In the genomic region with DNA sequence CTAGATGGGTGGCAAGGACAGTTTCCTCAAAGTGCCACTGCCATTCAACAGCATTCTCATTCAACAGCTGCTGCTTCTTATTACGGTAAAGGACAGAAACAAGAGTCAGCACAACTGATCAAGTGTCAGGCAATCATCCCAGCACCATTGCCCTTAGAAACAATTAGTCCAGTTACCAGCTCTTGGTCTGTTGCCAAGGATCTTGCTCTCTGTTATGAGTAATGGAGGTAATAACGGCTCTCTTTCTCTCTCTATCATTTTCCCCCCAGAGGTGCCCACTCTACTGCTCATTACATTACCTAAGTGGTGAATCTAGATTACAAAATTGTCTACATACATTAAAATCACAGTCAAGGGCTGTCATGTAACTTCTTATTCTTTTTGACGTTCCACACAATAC, we compare ENCODE assay signal across 26 mouse cellular contexts.
DNase-seq lines count a peak whose midpoint lies in the region; ATAC-seq lines count a peak whose summit lies in the region.
"Had no signal": no experiment of that assay in that cellular context is flagged by ENCODE, and none has a peak within 500 bp of the region (broad histone marks: within the 10 kb centered on the region; RNA-seq: fewer than 3 reads in every experiment).

No protein-coding gene starts in this region.

- H3K36me3 ChIP-seq in embryonic facial prominence, embryonic 14.5 days (ENCODE audit: control insufficient read depth, insufficient read depth, low read length) = no peaks in the 10 kb centered on the region
- H3K36me3 ChIP-seq in embryonic facial prominence, embryonic 10.5 days (replicated peaks) = no peaks in the 10 kb centered on the region
- H3K36me3 ChIP-seq in hindbrain, embryonic 16.5 days (ENCODE audit: control insufficient read depth, insufficient read depth, low read length) = no peaks in the 10 kb centered on the region
- no peaks in the 10 kb centered on the region for H3K36me3 ChIP-seq in hindbrain, embryonic 14.5 days (replicated peaks; ENCODE audit: control insufficient read depth, insufficient read depth)
- no peaks in the 10 kb centered on the region for H3K36me3 ChIP-seq in neural tube, embryonic 14.5 days (ENCODE audit: control insufficient read depth, insufficient read depth, low read length)
- no peaks in the 10 kb centered on the region for H3K36me3 ChIP-seq in liver, embryonic 12.5 days
- H3K36me3 ChIP-seq: forebrain, embryonic 15.5 days; G1E; heart, embryonic 13.5 days; hindbrain, embryonic 15.5 days; intestine, embryonic 15.5 days; limb, embryonic 15.5 days had no signal

- peak; percentile 12 for DNase-seq in embryonic facial prominence, embryonic 14.5 days (ENCODE audit: low spot score)
- no peak for DNase-seq in embryonic facial prominence, embryonic 10.5 days (ENCODE audit: low spot score)
- DNase-seq in hindbrain, embryonic 14.5 days (ENCODE audit: low spot score) = no peak
- DNase-seq in neural tube, embryonic 10.5 days (ENCODE audit: extremely low spot score, low spot score) = no peak
- DNase-seq: adrenal gland, postnatal 14 days; cerebellum, adult 11-12 months; cerebellum, postnatal 14 days; gastrocnemius, postnatal 36 days; heart, adult 2 months; heart, postnatal 10 days; kidney, adult 2 months; kidney, postnatal 4 days; lung, adult 2 months; lung, postnatal 10 days; thymus, postnatal 4 days had no signal

- H3K9ac ChIP-seq in embryonic facial prominence, embryonic 14.5 days (ENCODE audit: low read depth, low read length) = no peak overlapping the region
- no peak overlapping the region for H3K9ac ChIP-seq in hindbrain, embryonic 16.5 days (ENCODE audit: low read depth, low read length)
- no peak overlapping the region for H3K9ac ChIP-seq in hindbrain, embryonic 14.5 days
- no peak overlapping the region for H3K9ac ChIP-seq in neural tube, embryonic 14.5 days (replicated peaks; ENCODE audit: low read depth, low read length)
- H3K9ac ChIP-seq in liver, embryonic 12.5 days = no peak overlapping the region
- H3K9ac ChIP-seq: forebrain, embryonic 15.5 days; heart, embryonic 13.5 days; hindbrain, embryonic 15.5 days; intestine, embryonic 15.5 days; limb, embryonic 15.5 days; liver, embryonic 14.5 days had no signal

- H3K4me1 ChIP-seq in embryonic facial prominence, embryonic 14.5 days (ENCODE audit: control insufficient read depth, insufficient read depth, low read length) = no peaks in the 10 kb centered on the region
- no peaks in the 10 kb centered on the region for H3K4me1 ChIP-seq in embryonic facial prominence, embryonic 10.5 days
- H3K4me1 ChIP-seq in hindbrain, embryonic 16.5 days (ENCODE audit: control insufficient read depth, insufficient read depth, low read depth, low read length) = no peaks in the 10 kb centered on the region
- H3K4me1 ChIP-seq in hindbrain, embryonic 14.5 days (replicated peaks; ENCODE audit: control insufficient read depth, insufficient read depth, low read length) = no peaks in the 10 kb centered on the region
- no peaks in the 10 kb centered on the region for H3K4me1 ChIP-seq in neural tube, embryonic 14.5 days (ENCODE audit: control insufficient read depth, insufficient read depth, low read length)
- no peaks in the 10 kb centered on the region for H3K4me1 ChIP-seq in liver, embryonic 12.5 days
- H3K4me1 ChIP-seq: forebrain, embryonic 15.5 days; heart, embryonic 13.5 days; hindbrain, embryonic 15.5 days; intestine, embryonic 15.5 days; limb, embryonic 15.5 days had no signal

- H3K4me2 ChIP-seq in embryonic facial prominence, embryonic 14.5 days (ENCODE audit: low read depth, low read length) = no peak overlapping the region
- H3K4me2 ChIP-seq in hindbrain, embryonic 16.5 days (ENCODE audit: low read length) = no peak overlapping the region
- H3K4me2 ChIP-seq in hindbrain, embryonic 14.5 days (replicated peaks) = no peak overlapping the region
- H3K4me2 ChIP-seq in neural tube, embryonic 14.5 days (ENCODE audit: low read depth, low read length) = no peak overlapping the region
- H3K4me2 ChIP-seq in liver, embryonic 12.5 days = no peak overlapping the region
- H3K4me2 ChIP-seq: forebrain, embryonic 15.5 days; heart, embryonic 13.5 days; hindbrain, embryonic 15.5 days; intestine, embryonic 15.5 days; limb, embryonic 15.5 days had no signal

- H3K9me3 ChIP-seq in embryonic facial prominence, embryonic 14.5 days (ENCODE audit: control insufficient read depth, low read length) = no peaks in the 10 kb centered on the region
- no peaks in the 10 kb centered on the region for H3K9me3 ChIP-seq in embryonic facial prominence, embryonic 10.5 days
- no peaks in the 10 kb centered on the region for H3K9me3 ChIP-seq in hindbrain, embryonic 16.5 days (ENCODE audit: control insufficient read depth, low read length)
- H3K9me3 ChIP-seq in hindbrain, embryonic 14.5 days (ENCODE audit: control insufficient read depth, low read length) = no peaks in the 10 kb centered on the region
- H3K9me3 ChIP-seq in neural tube, embryonic 14.5 days (ENCODE audit: control insufficient read depth, low read length) = no peaks in the 10 kb centered on the region
- H3K9me3 ChIP-seq in liver, embryonic 12.5 days (replicated peaks) = no peaks in the 10 kb centered on the region
- H3K9me3 ChIP-seq: forebrain, embryonic 15.5 days; G1E; heart, embryonic 13.5 days; hindbrain, embryonic 15.5 days; intestine, embryonic 15.5 days; limb, embryonic 15.5 days had no signal

- ATAC-seq in embryonic facial prominence, embryonic 14.5 days (ENCODE audit: low read depth) = no peak
- ATAC-seq in hindbrain, embryonic 16.5 days = peak; percentile 27; the same call in 1 of the 2 replicates
- no peak for ATAC-seq in hindbrain, embryonic 14.5 days (ENCODE audit: low FRiP score)
- ATAC-seq in neural tube, embryonic 14.5 days (ENCODE audit: low read depth) = peak; percentile 58; the same call in 1 of the 2 replicates
- ATAC-seq in liver, embryonic 12.5 days = no peak
- ATAC-seq: forebrain, embryonic 15.5 days; intestine, embryonic 15.5 days had no signal

- H3K4me3 ChIP-seq in embryonic facial prominence, embryonic 14.5 days (ENCODE audit: low read depth, low read length) = no peak overlapping the region
- H3K4me3 ChIP-seq in embryonic facial prominence, embryonic 10.5 days = no peak overlapping the region
- no peak overlapping the region for H3K4me3 ChIP-seq in hindbrain, embryonic 16.5 days (ENCODE audit: low read length)
- no peak overlapping the region for H3K4me3 ChIP-seq in hindbrain, embryonic 14.5 days (replicated peaks; ENCODE audit: low read length)
- H3K4me3 ChIP-seq in neural tube, embryonic 14.5 days (ENCODE audit: low read depth, low read length) = no peak overlapping the region
- H3K4me3 ChIP-seq in liver, embryonic 12.5 days = no peak overlapping the region
- H3K4me3 ChIP-seq: forebrain, embryonic 15.5 days; heart, adult 2 months; heart, embryonic 13.5 days; hindbrain, embryonic 15.5 days; intestine, embryonic 15.5 days; limb, embryonic 15.5 days had no signal

- H3K27ac ChIP-seq in embryonic facial prominence, embryonic 14.5 days (replicated peaks; ENCODE audit: low read depth, low read length) = no peak overlapping the region
- H3K27ac ChIP-seq in embryonic facial prominence, embryonic 10.5 days (replicated peaks) = no peak overlapping the region
- H3K27ac ChIP-seq in hindbrain, embryonic 16.5 days (ENCODE audit: low read depth, low read length) = no peak overlapping the region
- H3K27ac ChIP-seq in hindbrain, embryonic 14.5 days = no peak overlapping the region
- no peak overlapping the region for H3K27ac ChIP-seq in neural tube, embryonic 14.5 days (ENCODE audit: low read depth, low read length)
- H3K27ac ChIP-seq in liver, embryonic 12.5 days = no peak overlapping the region
- H3K27ac ChIP-seq: forebrain, embryonic 15.5 days; heart, adult 2 months; heart, embryonic 13.5 days; hindbrain, embryonic 15.5 days; intestine, embryonic 15.5 days; limb, embryonic 15.5 days; liver, embryonic 14.5 days; macrophage had no signal

- WGBS in embryonic facial prominence, embryonic 14.5 days = 47% methylated on average over 3 of the region's 3 CpGs
- WGBS in embryonic facial prominence, embryonic 10.5 days = 80% methylated on average over 3 of the region's 3 CpGs
- 50% methylated on average over 3 of the region's 3 CpGs for WGBS in hindbrain, embryonic 16.5 days
- WGBS in hindbrain, embryonic 14.5 days = 49% methylated on average over 3 of the region's 3 CpGs
- WGBS in neural tube, embryonic 14.5 days = 58% methylated on average over 3 of the region's 3 CpGs
- 66% methylated on average over 3 of the region's 3 CpGs for WGBS in liver, embryonic 12.5 days (ENCODE audit: insufficient replicate concordance)

- no peaks in the 10 kb centered on the region for H3K27me3 ChIP-seq in embryonic facial prominence, embryonic 14.5 days (replicated peaks; ENCODE audit: control insufficient read depth, insufficient read depth, low read length)
- H3K27me3 ChIP-seq in embryonic facial prominence, embryonic 10.5 days (replicated peaks; ENCODE audit: low read depth, poor library complexity, severe bottlenecking) = no peaks in the 10 kb centered on the region
- no peaks in the 10 kb centered on the region for H3K27me3 ChIP-seq in hindbrain, embryonic 16.5 days (replicated peaks; ENCODE audit: control insufficient read depth, insufficient read depth, low read length)
- no peaks in the 10 kb centered on the region for H3K27me3 ChIP-seq in hindbrain, embryonic 14.5 days (ENCODE audit: control insufficient read depth, insufficient read depth, low read length)
- H3K27me3 ChIP-seq in neural tube, embryonic 14.5 days (ENCODE audit: control insufficient read depth, insufficient read depth, low read length) = no peaks in the 10 kb centered on the region
- H3K27me3 ChIP-seq in liver, embryonic 12.5 days (replicated peaks) = no peaks in the 10 kb centered on the region
- H3K27me3 ChIP-seq: forebrain, embryonic 15.5 days; heart, embryonic 13.5 days; hindbrain, embryonic 15.5 days; intestine, embryonic 15.5 days; limb, embryonic 15.5 days had no signal

Comparison
In these comparisons a context has a peak if more than half of its experiments do, and no peak if none do; other contexts are left out.
1. ATAC-seq: peak in hindbrain, embryonic 16.5 days (single experiment) and neural tube, embryonic 14.5 days (single experiment); none in embryonic facial prominence, embryonic 14.5 days (single experiment), hindbrain, embryonic 14.5 days (single experiment) and liver, embryonic 12.5 days (single experiment).